Mouse (Mus musculus) G1E (cell line): ENCODE data around the gene Trappc3l.

ENCODE experiments used
- CTCF ChIP-seq: IDR thresholded peaks from 2 replicates; pipeline ENCODE4 v1.5.1; 2012; ENCODE audit warnings: low read depth, low read length, inconsistent platforms, mixed read lengths
- GATA1 ChIP-seq: IDR thresholded peaks from 2 replicates; pipeline ENCODE4 v1.6.1; 2012; ENCODE audit warnings: borderline replicate concordance, low read length, inconsistent platforms, mixed read lengths
- GATA2 ChIP-seq: IDR thresholded peaks from 2 replicates; pipeline ENCODE4 v1.6.1; 2012; ENCODE audit warnings: low read depth, low read length, inconsistent platforms, borderline replicate concordance
- POLR2AphosphoS5 ChIP-seq: IDR thresholded peaks from 2 replicates; pipeline ENCODE4 v1.6.1; 2012; ENCODE audit warnings: low read depth, low read length, inconsistent platforms; ENCODE audit not compliant: insufficient replicate concordance

DNA sequence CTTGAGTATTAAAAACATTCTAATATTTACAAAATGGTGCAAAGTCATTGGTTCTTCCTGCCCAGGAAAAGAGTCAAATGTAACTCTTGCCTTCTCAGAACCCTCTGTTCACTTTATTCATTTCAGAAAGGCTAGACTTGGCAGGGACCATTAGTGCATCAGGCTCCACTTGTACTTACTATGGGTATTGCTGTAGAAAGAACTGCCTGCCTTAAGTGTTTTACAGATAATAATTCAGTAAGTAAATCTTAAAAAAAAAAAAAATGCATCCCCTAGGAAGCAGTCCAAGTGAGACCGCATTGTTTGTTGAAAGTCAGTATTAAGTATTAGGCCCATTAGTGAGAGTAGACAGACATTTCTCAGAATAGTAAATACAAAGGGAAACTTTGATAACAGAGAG, 49.1 kb downstream of the Trappc3l start:
- TF ChIP-seq CTCF (no peak), GATA1 (no peak), POLR2AphosphoS5 (no peak), GATA2 (no peak)
